Mouse (Mus musculus) kidney, postnatal 0 days (tissue): ENCODE data around the gene Glis2. TPM values are rescaled to one million over a fixed set of nuclear protein-coding genes. Genes with fewer than 3 reads are reported as not detected.
A peak's percentile ranks its signal among the peaks of the same experiment; 100 is the strongest.

Experiments used
- ATAC-seq: fragments of 200-750 bp; cut with Nextera tagmentation; replicated peaks from 2 replicates; pipeline ENCODE4 v1.8.0; 2017; ENCODE audit warnings: low read depth, moderate number of reproducible peaks, moderate TSS enrichment, moderate library complexity; ENCODE audit not compliant: low FRiP score
- DNase-seq: peaks from one replicate; pipeline ENCODE4 v3.0.0-alpha.2; 2016; ENCODE audit warnings: low spot score
- H3K27ac ChIP-seq: fragments of 300-500 bp; sonication (generic); 2 replicates; pipeline ENCODE4 v1.5.1; 2014; ENCODE audit warnings: mild to moderate bottlenecking
- H3K27me3 ChIP-seq: fragments of 300-500 bp; sonication (generic); 2 replicates; pipeline ENCODE4 v1.6.1; 2014; ENCODE audit warnings: low read length, mixed read lengths; ENCODE audit not compliant: insufficient read depth
- H3K36me3 ChIP-seq: fragments of 300-500 bp; sonication (generic); 2 replicates; pipeline ENCODE4 v1.6.1; 2014; ENCODE audit warnings: low read length, mixed read lengths; ENCODE audit not compliant: insufficient read depth
- H3K4me1 ChIP-seq: fragments of 300-500 bp; sonication (generic); replicated peaks from 2 replicates; pipeline ENCODE4 v1.6.1; 2014; ENCODE audit warnings: antibody characterized with exemption, low read length, mixed read lengths; ENCODE audit not compliant: insufficient read depth
- H3K4me2 ChIP-seq: fragments of 300-500 bp; sonication (generic); 2 replicates; pipeline ENCODE4 v1.6.1; 2014; ENCODE audit warnings: mild to moderate bottlenecking, low read length, moderate library complexity, mixed read lengths
- H3K4me3 ChIP-seq: fragments of 300-500 bp; sonication (generic); replicated peaks from 2 replicates; pipeline ENCODE4 v1.5.1; 2014; ENCODE audit warnings: low read depth, low read length
- H3K9ac ChIP-seq: fragments of 300-500 bp; sonication (generic); 2 replicates; pipeline ENCODE4 v1.6.1; 2014; ENCODE audit warnings: low read depth, low read length
- H3K9me3 ChIP-seq: fragments of 300-500 bp; sonication (generic); replicated peaks from 2 replicates; pipeline ENCODE4 v1.6.1; 2016; ENCODE audit warnings: low read length, inconsistent platforms, mixed read lengths
- CTCF ChIP-seq: IDR thresholded peaks from 2 replicates; pipeline ENCODE4 v1.5.1; 2016; ENCODE audit warnings: antibody characterized with exemption, low read depth, mild to moderate bottlenecking, moderate library complexity
- WGBS: fragments of 180-500 bp; shearing (Covaris S2); extraction: QIAGEN DNeasy Blood & Tissue Kit; methylation state at CpG from one replicate; pipeline ENCODE4 v1.1.7; 2014; 5-methylcytosine and 5-hydroxymethylcytosine counted together
- polyA plus RNA-seq: library from polyadenylated mRNA; unstranded; fragments of >200 nt; fragmentation: Nextera tagmentation; extraction: Ambion mirVana; gene quantifications from 2 replicates; pipeline ENCODE4 v1.2.1, GENCODE M21; 2015

Gene Glis2
- polyA plus RNA-seq, 1 experiment from 2014 or later = 74.6 TPM

- H3K27ac ChIP-seq = peak overlapping the region; percentile 88; the same call in 1 of the 2 replicates
- DNase-seq (no peak), ATAC-seq (no peak)
- 39% methylated on average over 11 of the region's 11 CpGs for WGBS
- H3K36me3 ChIP-seq = peaks cover 13% of the 10 kb centered on the region; the same call in 1 of the 2 replicates
- peaks cover 60% of the 10 kb centered on the region for H3K4me1 ChIP-seq
- H3K27me3 ChIP-seq = no peaks in the 10 kb centered on the region
- no peak overlapping the region for H3K4me3 ChIP-seq
- H3K9me3 ChIP-seq = no peaks in the 10 kb centered on the region
- TF ChIP-seq CTCF = no peak
- peak overlapping the region; percentile 6; the same call in 1 of the 2 replicates for H3K9ac ChIP-seq
- H3K4me2 ChIP-seq = peak overlapping the region; percentile 72; the same call in 1 of the 2 replicates
These were observed 49.3 kb downstream of the Glis2 start for GRCm38 (mm10) chr16:4643670-4644419.

GRCm38 (mm10) chr16:4645867-4646266 lies 51.4 kb downstream of the Glis2 start:
- Histone ChIP-seq H3K27me3 (no peaks in the 10 kb centered on the region), H3K4me3 (no peak overlapping the region), H3K4me1 (peaks cover 63% of the 10 kb centered on the region), H3K4me2 (no peak overlapping the region), H3K36me3 (peaks cover 32% of the 10 kb centered on the region), H3K9me3 (no peaks in the 10 kb centered on the region), H3K9ac (no peak overlapping the region), H3K27ac (no peak overlapping the region)
- no peak for TF ChIP-seq CTCF
- ATAC-seq (no peak), DNase-seq (no peak)
- 76% methylated on average over 4 of the region's 4 CpGs for WGBS

GRCm38 (mm10) chr16:4646831-4647230 lies 52.3 kb downstream of the Glis2 start:
- 64% methylated on average over 4 of the region's 4 CpGs for WGBS
- DNase-seq = no peak
- no peak overlapping the region for H3K9ac ChIP-seq
- no peak overlapping the region for H3K4me3 ChIP-seq
- no peaks in the 10 kb centered on the region for H3K9me3 ChIP-seq
- no peak for TF ChIP-seq CTCF
- H3K27me3 ChIP-seq = no peaks in the 10 kb centered on the region
- no peak for ATAC-seq
- H3K4me2 ChIP-seq = no peak overlapping the region
- H3K36me3 ChIP-seq = peaks cover 41% of the 10 kb centered on the region
- H3K27ac ChIP-seq = peak overlapping the region; percentile 4; the same call in 1 of the 2 replicates
- H3K4me1 ChIP-seq = peaks cover 57% of the 10 kb centered on the region

GRCm38 (mm10) chr16:4647651-4648141 lies 53.2 kb downstream of the Glis2 start:
- ATAC-seq (no peak), DNase-seq (peak; percentile 71)
- H3K9ac ChIP-seq = no peak overlapping the region
- no peak overlapping the region for H3K4me2 ChIP-seq
- no peak overlapping the region for H3K4me3 ChIP-seq
- WGBS = 46% methylated on average over 13 of the region's 13 CpGs
- TF ChIP-seq CTCF = no peak
- peaks cover 52% of the 10 kb centered on the region for H3K4me1 ChIP-seq
- H3K9me3 ChIP-seq = no peaks in the 10 kb centered on the region
- H3K36me3 ChIP-seq = peaks cover 49% of the 10 kb centered on the region
- H3K27me3 ChIP-seq = no peaks in the 10 kb centered on the region
- 0 out of 2 replicates have a peak overlapping the region, but pooled peaks have one; percentile 4 for H3K27ac ChIP-seq

- no peak for DNase-seq
- H3K36me3 ChIP-seq = peaks cover 51% of the 10 kb centered on the region
- H3K27me3 ChIP-seq = no peaks in the 10 kb centered on the region
- H3K9ac ChIP-seq = no peak overlapping the region
- WGBS = 70% methylated on average over 28 of the region's 28 CpGs
- H3K4me3 ChIP-seq = no peak overlapping the region
- TF ChIP-seq CTCF = no peak
- no peak for ATAC-seq
- peaks cover 44% of the 10 kb centered on the region for H3K4me1 ChIP-seq
- H3K4me2 ChIP-seq = no peak overlapping the region
- no peak overlapping the region for H3K27ac ChIP-seq
- no peaks in the 10 kb centered on the region for H3K9me3 ChIP-seq
These were observed 54.0 kb downstream of the Glis2 start for GRCm38 (mm10) chr16:4648416-4649023.

GRCm38 (mm10) chr16:4649211-4649610 lies 54.7 kb downstream of the Glis2 start:
- TF ChIP-seq CTCF = no peak
- no peak overlapping the region for H3K27ac ChIP-seq
- DNase-seq (no peak), ATAC-seq (no peak)
- no peaks in the 10 kb centered on the region for H3K27me3 ChIP-seq
- WGBS = 87% methylated on average over 5 of the region's 5 CpGs
- H3K9me3 ChIP-seq = no peaks in the 10 kb centered on the region
- no peak overlapping the region for H3K4me2 ChIP-seq
- no peak overlapping the region for H3K9ac ChIP-seq
- H3K36me3 ChIP-seq = peaks cover 51% of the 10 kb centered on the region
- H3K4me1 ChIP-seq = peaks cover 37% of the 10 kb centered on the region
- no peak overlapping the region for H3K4me3 ChIP-seq
